Mouse (Mus musculus): ENCODE measurements at regions not wholly inside any gene's neighbourhood (a gene's known extent, or its start where the extent isn't known, plus 50 kb on each side); places are given as distances from the start of the nearest gene placed in this dataset.

DNA sequence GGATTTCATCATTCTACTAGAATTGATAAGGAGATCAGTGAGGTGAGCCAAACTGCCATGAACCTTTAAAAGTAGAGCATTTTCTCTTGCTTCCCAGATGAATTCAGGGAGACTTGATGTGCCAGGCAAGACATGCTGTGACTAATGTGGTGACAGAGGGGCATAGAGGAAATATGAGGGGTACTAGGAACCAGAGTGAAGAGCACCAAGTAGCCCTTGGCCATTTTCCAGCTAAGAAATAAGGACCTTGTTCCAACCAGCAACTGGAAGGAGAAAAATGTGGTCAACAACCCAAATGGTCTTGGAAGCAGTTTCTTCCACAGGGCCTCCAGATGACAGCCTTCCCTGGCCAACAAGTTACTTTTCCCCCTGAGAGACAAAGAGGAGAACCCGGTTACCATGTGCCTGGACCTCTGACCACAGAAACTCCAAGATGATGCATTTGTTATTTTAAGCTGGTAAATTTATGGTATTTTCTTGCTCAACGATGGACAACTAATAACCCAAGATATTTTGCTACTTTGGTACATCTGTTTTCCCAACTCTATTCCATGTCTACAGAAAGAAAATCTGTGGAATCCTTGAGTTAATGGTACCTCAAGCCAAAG, 351.8 kb downstream of the Osr1 start:
- DNase-seq (ENCODE audit: low spot score in 2 of 2): no peak

DNA sequence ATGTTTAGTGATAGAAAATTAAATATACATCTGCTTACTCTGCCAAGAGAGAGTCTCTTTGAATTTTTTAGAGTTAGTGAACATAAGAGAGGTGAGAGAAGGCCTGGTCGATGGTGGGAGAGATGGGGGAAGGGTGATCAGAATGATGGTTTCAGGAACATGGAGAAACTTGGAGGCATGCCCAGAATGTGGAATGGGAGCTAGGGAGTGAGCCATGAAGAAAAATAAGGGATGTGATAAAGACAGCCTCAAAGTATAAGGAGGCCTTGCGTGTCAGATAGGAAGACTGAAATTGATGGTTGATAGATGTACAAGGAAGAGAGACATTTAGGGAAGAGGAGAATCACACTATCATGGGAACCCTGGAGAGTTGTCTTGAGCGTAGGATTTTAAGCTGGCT, 354.6 kb downstream of the Osr1 start:
- no peak for DNase-seq (ENCODE audit: low spot score in 2 of 2)

DNA sequence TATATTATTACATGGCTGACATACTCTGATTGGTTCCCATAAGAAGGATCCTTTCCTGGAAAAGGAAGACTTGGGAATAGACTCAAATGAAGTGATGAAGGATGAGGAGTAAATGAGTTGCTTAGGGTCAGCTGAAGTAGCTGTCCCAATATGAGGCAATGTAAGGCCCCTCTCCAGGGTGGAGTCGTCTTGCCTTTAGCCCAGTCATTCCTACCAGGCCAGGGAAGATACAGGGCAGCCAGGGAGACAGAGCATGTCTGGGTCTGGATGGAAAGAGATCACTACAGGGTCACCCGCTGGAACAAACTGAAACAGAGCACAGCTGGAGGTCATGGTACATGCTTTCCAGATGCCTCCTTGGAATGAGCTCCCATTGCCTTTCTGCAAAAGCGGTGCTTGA, 364.2 kb downstream of the Osr1 start:
- DNase-seq (ENCODE audit: low spot score in 2 of 2): no peak

DNA sequence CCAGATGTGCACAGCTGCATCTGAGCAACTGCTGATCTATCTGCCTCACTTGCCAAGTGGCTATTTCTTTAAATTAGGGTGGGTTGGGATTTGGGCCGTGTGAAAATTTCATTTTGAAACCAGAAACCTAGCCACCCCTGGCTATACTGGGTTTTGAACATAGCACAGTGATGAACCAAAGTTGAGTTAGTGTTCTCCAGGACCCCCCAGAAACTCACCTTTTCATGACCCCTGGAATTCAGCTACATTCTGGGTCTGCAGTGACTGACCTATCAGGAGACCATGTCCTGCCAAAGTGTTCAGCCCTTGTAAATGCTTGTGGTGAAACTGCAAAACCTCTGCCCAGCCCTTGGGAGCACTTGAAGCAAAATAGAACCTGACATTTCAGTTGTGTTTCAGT, 371.4 kb downstream of the Osr1 start:
- DNase-seq (ENCODE audit: low spot score in 2 of 2): no peak

DNA sequence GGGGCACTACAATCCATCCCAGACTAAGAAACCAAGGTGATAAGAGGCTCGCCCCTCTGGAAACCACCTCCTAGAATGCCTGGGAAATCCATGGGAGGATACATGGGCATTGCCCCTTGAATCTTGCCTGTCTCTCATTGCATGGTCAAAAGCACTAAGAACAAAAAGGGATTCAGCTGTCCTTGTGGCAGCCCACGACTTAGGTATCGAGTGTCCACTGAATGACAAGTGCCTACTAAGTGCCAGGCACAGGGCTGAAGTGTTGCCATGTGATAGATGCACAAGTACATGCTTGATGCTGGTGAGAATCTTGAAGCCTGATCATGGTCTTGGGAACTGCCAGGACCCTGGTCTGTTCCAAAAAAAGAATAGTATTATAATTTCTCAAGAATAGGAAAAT, 371.9 kb downstream of the Osr1 start:
- no peak for DNase-seq (ENCODE audit: low spot score in 2 of 2)

DNA sequence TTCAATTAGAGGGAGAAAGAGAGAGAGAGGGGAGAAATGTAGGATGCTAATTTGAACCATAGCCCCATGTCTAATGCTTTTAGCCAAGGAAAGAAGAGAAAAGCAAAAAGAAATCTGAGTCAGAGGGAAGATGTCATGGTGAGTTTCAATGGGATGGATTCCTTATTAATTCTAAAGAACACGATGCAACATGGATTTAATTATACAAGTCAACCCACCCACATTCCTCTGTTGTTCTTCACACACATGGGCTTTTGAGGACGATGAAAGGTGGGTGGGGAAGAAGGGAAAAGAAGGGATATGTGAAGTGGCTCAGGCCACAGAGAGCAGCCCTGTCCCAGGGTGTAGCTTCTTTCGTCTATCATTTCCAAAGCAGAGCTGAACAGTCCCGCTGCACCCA, 378.9 kb downstream of the Osr1 start:
- DNase-seq (ENCODE audit: low spot score in 2 of 2): no peak

DNA sequence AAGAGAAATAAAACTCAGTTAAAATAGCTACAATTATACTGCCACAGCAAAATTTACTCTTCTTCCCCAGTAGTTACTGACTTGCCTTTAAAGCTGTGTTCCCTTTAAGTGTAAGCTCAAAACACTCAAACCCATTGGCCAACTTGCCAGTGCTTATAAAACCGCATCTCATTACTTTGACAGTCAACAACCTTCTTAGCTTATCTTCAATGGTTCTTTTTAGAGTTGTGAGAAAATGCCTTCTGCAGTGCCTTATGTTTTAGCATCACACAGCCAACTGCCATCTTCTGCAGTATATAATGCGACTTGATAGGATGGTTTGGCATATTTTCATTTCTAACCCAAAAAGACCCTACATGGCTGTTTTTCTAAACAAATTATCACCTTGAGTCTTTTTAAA, 382.5 kb downstream of the Osr1 start:
- no peak for DNase-seq (ENCODE audit: low spot score in 2 of 2)

DNA sequence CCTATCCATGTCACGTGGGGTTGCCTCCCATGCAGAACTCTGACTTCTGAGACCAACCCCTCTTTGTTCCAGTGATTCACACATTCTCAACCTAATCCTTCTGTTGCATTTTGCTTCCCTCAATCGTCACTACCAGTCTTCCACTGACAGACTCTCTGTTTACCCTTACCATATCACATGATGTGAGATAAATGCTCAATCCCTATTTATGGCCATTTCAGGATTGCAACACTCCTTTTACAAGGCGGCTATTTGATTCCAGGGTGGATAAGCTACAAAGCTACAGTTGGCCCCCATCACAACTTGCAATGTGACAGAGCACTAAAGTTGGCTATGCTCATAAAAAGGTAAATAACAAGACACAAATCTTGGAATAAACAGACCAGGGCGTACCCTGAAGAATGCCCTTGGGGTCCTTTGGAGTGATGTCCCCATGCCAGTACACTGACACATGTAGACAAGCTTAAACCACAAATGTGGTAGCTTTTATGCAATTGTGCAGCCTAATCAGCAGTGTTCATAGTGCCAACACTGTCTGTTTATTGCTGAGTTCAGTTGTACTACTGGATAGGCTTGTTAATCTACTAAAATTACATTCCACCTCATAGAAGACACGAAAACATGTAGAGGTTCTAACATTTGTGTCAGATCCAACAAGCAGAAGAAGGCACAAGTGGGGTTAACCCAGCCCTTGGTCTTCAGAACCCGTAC, 384.4 kb downstream of the Osr1 start:
- no peak for DNase-seq (ENCODE audit: low spot score in 2 of 2)

DNA sequence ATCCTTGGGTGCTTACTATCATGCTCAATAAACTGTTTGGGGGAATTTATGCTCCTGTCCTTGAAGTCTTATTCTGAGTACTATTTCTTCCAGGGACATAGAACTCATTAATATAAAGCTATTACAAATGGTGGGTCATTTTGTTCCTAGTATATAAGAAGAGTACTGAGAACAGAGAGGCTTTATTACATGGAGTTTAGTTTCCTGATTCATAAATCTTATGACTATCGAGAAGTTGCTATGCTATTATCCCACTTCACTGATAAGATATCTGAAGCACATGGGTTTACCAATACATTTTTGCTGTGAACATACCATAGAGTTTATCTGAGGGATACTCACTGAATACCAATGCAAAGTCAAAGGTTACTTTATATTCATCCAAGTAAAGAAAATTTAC, 399.5 kb downstream of the Osr1 start:
- no peak for DNase-seq (ENCODE audit: low spot score in 2 of 2)

DNA sequence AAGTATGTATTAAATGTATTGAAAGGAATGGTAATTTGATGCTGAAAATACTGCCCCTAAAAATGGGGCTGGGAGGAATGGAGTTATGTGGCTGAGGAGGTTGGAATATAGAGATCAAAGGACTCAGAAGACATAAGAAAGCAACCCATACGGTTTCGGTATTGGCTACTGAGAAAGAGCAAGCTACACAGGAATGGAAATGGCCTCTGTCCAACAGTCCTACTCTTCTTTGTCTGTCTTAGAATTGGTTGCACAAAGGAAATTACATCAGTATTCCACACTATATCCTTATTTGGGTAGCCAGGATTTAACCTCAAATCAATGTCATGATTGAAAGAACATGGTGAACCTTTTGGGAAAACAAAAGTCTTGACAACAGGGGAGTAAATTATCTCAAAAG, 399.0 kb upstream of the Nt5c1b start:
- DNase-seq (ENCODE audit: low spot score in 2 of 2): no peak

DNA sequence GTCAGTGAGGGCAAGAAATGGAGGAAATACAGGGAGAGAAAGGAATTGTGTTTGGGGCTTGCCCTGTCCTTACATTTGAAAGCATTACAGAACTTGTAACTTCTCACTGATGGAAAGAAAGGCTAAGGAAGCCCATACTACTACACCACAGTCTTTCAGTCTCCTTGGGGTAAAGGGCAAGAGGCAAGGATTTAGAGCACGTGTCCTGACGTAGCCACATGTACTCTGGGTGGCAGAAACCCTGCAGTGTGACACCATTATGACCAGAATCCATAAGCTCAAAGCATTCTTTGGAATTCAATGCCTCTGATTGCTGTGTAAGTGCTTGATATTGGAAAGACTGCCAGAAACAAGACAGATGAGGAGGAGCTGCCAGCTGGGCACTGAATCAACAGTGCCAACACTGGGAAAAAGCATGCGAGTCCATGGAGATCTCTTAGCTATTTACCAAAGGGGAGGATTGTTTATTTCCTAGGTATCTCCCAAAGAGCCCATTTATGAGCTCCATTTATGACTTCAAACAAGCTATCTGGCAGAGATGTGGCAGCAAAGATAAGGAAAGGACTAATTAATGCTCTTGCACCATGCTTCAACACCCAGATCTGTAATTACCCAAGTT, 391.2 kb upstream of the Nt5c1b start:
- no peak for DNase-seq (ENCODE audit: low spot score in 2 of 2)

DNA sequence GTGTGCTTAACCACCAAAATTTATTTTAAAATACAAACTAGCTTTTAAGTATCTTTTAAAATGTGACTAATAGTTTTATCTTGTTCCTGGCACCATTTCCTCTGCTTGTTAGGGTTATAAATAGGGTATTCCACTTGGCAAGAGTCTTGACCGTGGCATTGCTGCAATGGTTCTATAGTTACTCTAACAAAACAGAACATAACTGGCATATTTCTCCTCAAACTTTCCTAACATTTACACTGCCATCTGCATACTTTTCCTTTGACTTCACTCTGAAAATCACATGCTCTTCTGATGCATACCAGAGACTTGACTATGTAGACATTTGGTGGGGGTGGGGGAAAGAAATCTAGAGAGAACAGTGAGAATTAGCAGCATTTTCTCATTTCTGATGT, 390.7 kb upstream of the Nt5c1b start:
- no peak for DNase-seq (ENCODE audit: low spot score in 2 of 2)

DNA sequence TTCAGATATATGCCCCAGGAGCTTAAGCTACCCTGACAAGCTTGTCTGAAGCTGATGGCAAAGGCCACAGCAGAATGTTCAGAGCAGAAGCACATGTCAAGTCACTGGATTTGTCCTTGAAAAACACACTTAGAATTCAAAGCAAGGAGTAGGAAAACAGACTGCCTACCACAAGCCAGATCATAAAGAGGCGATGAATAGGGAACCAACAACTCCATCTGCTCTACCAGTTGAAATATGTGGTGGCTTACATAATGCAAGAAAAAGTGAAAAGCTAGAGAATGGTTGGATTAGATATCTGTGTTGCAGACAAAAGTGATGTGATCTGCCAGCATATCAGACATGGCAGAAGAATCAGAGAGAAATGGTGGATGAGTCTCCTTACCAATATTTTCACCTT, 378.5 kb upstream of the Nt5c1b start:
- no peak for DNase-seq (ENCODE audit: low spot score in 2 of 2)

DNA sequence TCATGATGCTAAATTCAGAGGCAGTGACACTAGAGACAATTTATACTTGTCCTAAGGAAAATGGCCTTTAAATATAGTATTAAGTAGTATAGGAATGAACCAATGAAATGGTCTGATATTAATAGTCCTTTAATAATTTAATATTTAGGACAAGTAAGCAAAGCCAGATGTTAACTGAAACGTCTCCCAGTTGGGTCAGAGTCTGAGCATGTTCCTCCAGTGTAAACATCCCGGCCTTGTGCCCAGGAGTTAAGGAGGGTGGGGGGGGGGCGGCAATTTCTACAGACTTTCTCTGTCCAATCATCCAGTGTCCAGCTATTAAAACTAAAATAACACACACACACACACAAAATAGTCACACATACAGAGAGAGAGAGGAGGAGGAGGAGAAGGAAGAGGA, 374.1 kb upstream of the Nt5c1b start:
- no peak for DNase-seq (ENCODE audit: low spot score in 2 of 2)

DNA sequence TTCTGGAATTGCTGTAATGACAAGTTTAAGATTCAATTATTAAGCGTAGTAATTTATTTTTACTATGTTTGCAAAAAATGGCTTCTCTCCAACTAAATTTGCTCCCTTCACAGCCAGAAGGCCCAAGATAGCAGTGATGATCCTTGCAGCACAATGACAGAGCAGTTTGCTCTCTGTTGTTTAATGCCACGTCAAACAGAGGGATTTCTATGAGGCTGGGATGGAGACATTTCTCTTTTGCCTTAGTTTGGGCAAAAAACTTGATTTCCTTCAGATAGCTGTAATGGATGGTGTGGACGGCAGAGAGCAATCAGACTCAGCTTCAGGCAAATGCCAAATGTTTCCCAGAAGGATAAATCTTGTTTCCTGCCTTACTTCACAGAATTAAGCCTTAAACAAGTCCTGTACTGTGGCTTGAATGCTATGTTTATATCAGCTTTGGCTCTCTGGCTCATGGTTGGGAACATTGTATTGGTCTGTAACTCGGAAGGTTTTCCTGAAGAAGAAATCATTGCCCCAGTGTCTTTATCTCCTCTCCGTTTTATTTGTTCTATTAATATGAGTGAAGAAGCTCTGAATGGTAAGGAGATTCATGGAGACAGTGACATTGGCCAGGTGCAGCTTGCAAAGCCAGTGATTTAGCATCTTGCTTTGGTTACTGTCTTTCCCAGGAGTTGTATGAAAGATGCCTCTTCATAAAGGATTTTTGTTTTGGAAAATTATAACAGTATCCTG, 373.2 kb upstream of the Nt5c1b start:
- DNase-seq (ENCODE audit: low spot score in 2 of 2): no peak

DNA sequence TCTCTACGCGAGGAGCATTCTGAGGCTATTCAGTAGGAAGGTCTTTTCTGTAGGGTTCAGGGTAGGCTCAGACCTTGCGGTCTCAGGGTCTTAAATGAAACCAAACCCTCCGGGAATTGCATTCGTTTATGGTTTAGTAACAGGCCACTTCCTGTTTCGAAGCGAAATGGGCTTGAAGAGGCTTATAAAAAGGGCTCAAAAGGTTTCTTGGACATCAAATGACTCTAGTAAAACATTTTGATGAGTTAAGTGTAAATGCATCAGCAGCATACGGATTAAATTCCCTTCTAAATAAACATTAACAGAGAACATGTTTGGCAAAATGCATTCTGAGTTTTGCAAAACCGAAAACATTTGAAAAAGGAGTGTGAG, 372.6 kb upstream of the Nt5c1b start:
- DNase-seq (ENCODE audit: low spot score in 2 of 2): no peak

DNA sequence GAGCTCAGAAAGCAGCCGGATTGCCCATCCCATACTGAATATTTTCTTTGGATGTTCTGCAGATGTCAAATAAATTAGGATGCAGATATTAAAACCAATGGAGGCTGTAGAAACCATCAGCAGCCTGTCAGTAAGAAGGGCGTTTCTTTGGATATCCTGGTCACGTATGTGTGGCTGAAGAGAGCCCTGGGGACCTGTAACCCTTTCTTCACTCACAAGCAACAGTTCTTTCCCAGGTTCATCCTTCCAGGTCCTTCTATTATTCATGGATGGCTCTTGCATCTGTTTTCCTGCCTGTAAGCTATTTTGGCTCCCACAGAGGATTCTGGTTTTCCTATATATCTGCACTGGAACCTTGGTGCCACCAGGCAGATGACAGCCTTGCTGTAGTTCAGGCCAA, 372.2 kb upstream of the Nt5c1b start:
- no peak for DNase-seq (ENCODE audit: low spot score in 2 of 2)

DNA sequence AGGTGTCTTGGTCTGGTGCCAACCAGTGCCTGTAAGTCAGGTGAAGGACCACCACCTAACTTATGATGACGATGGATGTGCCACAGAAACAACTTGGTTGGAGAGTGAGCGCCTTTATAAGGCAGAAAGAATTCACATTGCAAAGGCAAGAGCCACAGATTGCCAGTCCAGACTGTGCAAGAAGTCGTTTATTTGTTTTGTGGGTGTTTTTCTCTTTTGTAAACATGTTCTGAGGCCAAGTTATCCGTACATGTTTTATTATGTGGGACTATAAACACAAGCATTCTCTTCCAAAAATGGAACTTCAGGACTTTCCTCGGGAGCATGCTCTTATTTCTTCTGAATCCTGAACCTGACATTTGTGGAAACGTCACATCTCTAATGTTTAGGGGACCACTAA, 369.8 kb upstream of the Nt5c1b start:
- DNase-seq (ENCODE audit: low spot score in 2 of 2): no peak

DNA sequence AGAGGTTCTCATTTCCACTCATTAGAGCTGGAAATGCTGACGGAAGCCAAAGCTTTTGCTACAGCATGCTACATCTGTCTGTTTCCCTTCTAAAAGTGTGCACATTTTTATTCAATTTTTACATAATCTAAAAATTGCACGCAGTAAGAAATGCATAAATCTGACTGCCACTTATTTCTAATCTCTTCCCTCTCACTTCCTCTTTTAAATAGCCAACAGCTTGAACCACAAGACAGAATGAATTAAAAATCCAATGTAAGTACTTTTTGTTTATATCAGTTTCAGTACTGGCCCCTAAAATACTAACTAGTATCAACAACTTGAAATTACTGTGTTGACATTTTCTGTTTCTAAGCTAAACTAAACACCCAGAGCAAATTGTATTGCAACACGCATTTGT, 361.3 kb upstream of the Nt5c1b start:
- DNase-seq (ENCODE audit: low spot score in 2 of 2): no peak

DNA sequence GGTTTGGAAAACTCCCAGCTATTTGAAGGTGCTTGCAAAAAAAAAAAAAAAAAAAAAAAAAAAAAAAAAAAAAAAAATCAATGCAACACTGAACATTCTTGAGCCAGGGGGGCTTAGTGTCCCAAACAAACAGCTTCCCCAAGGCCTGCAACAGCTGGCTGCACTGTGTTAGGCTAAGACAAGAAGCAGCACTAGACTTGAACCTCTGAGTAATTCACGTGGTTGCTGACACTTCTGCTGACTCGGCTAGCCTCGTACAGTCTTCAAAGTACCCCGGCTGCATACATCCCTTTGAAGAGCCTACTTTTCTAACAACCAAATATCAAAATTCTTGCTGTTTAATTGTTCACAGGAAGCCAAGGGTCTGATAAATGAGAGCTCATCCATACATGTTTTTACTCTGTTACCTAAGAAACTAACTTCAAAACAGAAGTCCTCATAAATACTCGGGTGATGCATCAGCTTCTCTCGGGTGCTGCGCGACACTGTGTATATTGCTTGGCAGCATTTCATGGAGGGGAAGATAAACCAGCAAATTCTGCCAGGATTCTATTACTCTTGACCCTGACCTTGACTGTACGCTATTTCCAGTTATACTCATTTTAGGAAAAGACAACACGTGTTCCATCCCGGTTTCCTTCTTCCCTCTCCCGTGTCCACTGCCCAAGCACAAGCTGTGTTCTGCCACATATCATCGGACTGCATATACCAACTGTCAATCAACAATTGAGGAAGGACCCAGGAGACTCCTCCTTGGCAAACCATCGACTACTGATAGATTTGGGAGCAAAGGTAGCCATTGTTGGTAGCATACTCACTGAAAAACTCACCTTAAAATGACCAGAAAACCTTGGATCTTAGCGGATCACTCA, 352.8 kb upstream of the Nt5c1b start:
- no peak for DNase-seq (ENCODE audit: low spot score in 2 of 2)

DNA sequence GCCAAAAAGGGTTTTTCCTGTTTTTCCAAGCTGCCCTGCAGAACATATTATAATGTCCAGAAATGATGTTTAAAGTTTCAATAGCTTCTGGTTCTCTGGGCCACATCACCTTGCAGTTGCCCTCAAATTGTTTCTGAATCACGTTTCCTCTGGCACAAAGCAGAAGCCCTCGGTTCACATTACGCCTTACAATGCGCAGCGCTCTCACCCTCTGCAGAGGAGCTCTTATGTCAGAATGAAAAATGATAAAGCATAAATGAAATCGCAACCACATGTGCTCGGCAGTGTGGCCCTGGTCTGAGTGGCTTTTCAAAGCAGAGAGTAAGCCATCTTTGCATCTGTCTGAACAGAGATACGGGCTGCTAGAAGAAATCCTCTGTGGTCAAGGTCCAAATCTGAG, 334.3 kb upstream of the Nt5c1b start:
- DNase-seq (ENCODE audit: low spot score in 2 of 2): no peak

All from left cerebral cortex, adult 8-10 months (tissue).